Mouse (Mus musculus) MEL (cell line): Measurements from ENCODE around the gene Kcna5. TPM values are rescaled to one million over a fixed set of nuclear protein-coding genes. Genes with fewer than 3 reads are reported as not detected.

Source experiments
- DNase-seq: peaks from one replicate; pipeline ENCODE4 v3.0.0; 2011; ENCODE audit warnings: low read depth, low spot score
- H3K27ac ChIP-seq: 2 replicates; pipeline ENCODE4 v1.5.1; 2012; ENCODE audit warnings: low read depth, mild to moderate bottlenecking, control low read depth, low read length, moderate library complexity; ENCODE audit not compliant: control insufficient read depth
- H3K27me3 ChIP-seq, 2 experiments: fragments of 150-350 bp in 1 of 2; sonication (generic) in 1 of 2; 2 replicates each; pipeline ENCODE4 v1.6.1; 2012; ENCODE audit warnings: low read length in 2 of 2, mild to moderate bottlenecking in 2 of 2, improper control_type of control experiment in 1 of 2, moderate library complexity in 1 of 2; ENCODE audit not compliant: insufficient read depth in 2 of 2, control insufficient read depth in 1 of 2
- H3K36me3 ChIP-seq, 2 experiments: 2 replicates each; pipeline ENCODE4 v1.6.1; 2012 to 2014; ENCODE audit warnings: low read length in 2 of 2, improper control_type of control experiment in 1 of 2, inconsistent platforms in 1 of 2, mild to moderate bottlenecking in 1 of 2; ENCODE audit not compliant: insufficient read depth in 2 of 2, control insufficient read depth in 1 of 2
- H3K4me1 ChIP-seq, 2 experiments: fragments of 150-350 bp in 1 of 2; sonication (generic) in 1 of 2; 2 replicates each; pipeline ENCODE4 v1.6.1; 2012; ENCODE audit warnings: low read length in 2 of 2, improper control_type of control experiment in 1 of 2, mild to moderate bottlenecking in 1 of 2; ENCODE audit not compliant: insufficient read depth in 2 of 2, control insufficient read depth in 1 of 2
- H3K4me3 ChIP-seq, 2 experiments: fragments of 150-350 bp in 1 of 2; sonication (generic) in 1 of 2; 2 replicates each; pipeline ENCODE4 v1.5.1; 2012; ENCODE audit warnings: low read depth in 2 of 2, low read length in 2 of 2, mild to moderate bottlenecking in 2 of 2, moderate library complexity in 2 of 2, control low read depth in 1 of 2, improper control_type of control experiment in 1 of 2; ENCODE audit not compliant: control insufficient read depth in 1 of 2, insufficient read depth in 1 of 2
- H3K79me2 ChIP-seq: 2 replicates; pipeline ENCODE4 v1.6.1; 2012; ENCODE audit warnings: mild to moderate bottlenecking, low read length, moderate library complexity; ENCODE audit not compliant: control insufficient read depth, poor library complexity, insufficient read depth
- H3K9ac ChIP-seq: 2 replicates; pipeline ENCODE4 v1.6.1; 2012; ENCODE audit warnings: low read depth, mild to moderate bottlenecking, control low read depth, low read length, moderate library complexity; ENCODE audit not compliant: control insufficient read depth, poor library complexity, severe bottlenecking
- H3K9me3 ChIP-seq: fragments of 150-350 bp; sonication (generic); replicated peaks from 2 replicates; pipeline ENCODE4 v1.6.1; 2012; ENCODE audit warnings: mild to moderate bottlenecking, low read length, improper control_type of control experiment, moderate library complexity; ENCODE audit not compliant: insufficient read depth
- CTCF ChIP-seq, 3 experiments: IDR thresholded peaks in 2 of 3; conservative IDR thresholded peaks in 1 of 3; 2 replicates each; pipeline ENCODE4 v1.5.1; 2011 to 2012; ENCODE audit warnings: low read length in 3 of 3, low read depth in 2 of 3, mild to moderate bottlenecking in 2 of 3, improper control_type of control experiment in 1 of 3, inconsistent platforms in 1 of 3, mixed read lengths in 1 of 3, moderate library complexity in 1 of 3; ENCODE audit not compliant: control insufficient read depth in 1 of 3, insufficient read depth in 1 of 3, poor library complexity in 1 of 3, severe bottlenecking in 1 of 3
- ELF1 ChIP-seq: IDR thresholded peaks from 2 replicates; pipeline ENCODE4 v1.6.1; 2014; ENCODE audit warnings: low read depth, mild to moderate bottlenecking, inconsistent platforms, low read length, improper control_type of control experiment, moderate library complexity
- EP300 ChIP-seq, 2 experiments: IDR thresholded peaks; 2 replicates each; pipeline ENCODE4 v1.6.1; 2011; ENCODE audit warnings: improper control_type of control experiment in 2 of 2, low read length in 2 of 2, low read depth in 1 of 2, mild to moderate bottlenecking in 1 of 2
- GABPA ChIP-seq: IDR thresholded peaks from 2 replicates; pipeline ENCODE4 v1.6.1; 2012; ENCODE audit warnings: low read depth, mild to moderate bottlenecking, inconsistent platforms, low read length, improper control_type of control experiment, moderate library complexity
- GATA1 ChIP-seq: IDR thresholded peaks from 2 replicates; pipeline ENCODE4 v1.6.1; 2011; ENCODE audit warnings: low read depth, low read length, improper control_type of control experiment
- MAFK ChIP-seq: IDR thresholded peaks from 2 replicates; pipeline ENCODE4 v1.6.1; 2011; ENCODE audit warnings: low read depth, mild to moderate bottlenecking, low read length, improper control_type of control experiment, borderline replicate concordance
- MAX ChIP-seq: IDR thresholded peaks from 2 replicates; pipeline ENCODE4 v1.6.1; 2011; ENCODE audit warnings: low read length, improper control_type of control experiment
- MXI1 ChIP-seq: IDR thresholded peaks from 2 replicates; pipeline ENCODE4 v1.6.1; 2011; ENCODE audit warnings: mild to moderate bottlenecking, low read depth, low read length, improper control_type of control experiment
- NELFE ChIP-seq: IDR thresholded peaks from 2 replicates; pipeline ENCODE4 v1.6.1; 2011; ENCODE audit warnings: low read depth, low read length, improper control_type of control experiment
- POLR2A ChIP-seq, 2 experiments: IDR thresholded peaks; 2 replicates each; pipeline ENCODE4 v1.6.1; 2011 to 2012; ENCODE audit warnings: low read length in 2 of 2, mild to moderate bottlenecking in 2 of 2, control low read depth in 1 of 2, improper control_type of control experiment in 1 of 2, low read depth in 1 of 2, moderate library complexity in 1 of 2; ENCODE audit not compliant: control insufficient read depth in 1 of 2, insufficient read depth in 1 of 2, poor library complexity in 1 of 2
- POLR2AphosphoS2 ChIP-seq: IDR thresholded peaks from 2 replicates; pipeline ENCODE4 v1.6.1; 2011; ENCODE audit warnings: low read length, improper control_type of control experiment
- RAD21 ChIP-seq: IDR thresholded peaks from 2 replicates; pipeline ENCODE4 v1.6.1; 2011; ENCODE audit warnings: mild to moderate bottlenecking, low read depth, low read length, improper control_type of control experiment
- SIN3A ChIP-seq: IDR thresholded peaks from 2 replicates; pipeline ENCODE4 v1.6.1; 2012; ENCODE audit warnings: low read length, improper control_type of control experiment, inconsistent platforms
- TAL1 ChIP-seq: IDR thresholded peaks from 2 replicates; pipeline ENCODE4 v1.6.1; 2012; ENCODE audit warnings: mild to moderate bottlenecking, inconsistent platforms, low read length, moderate library complexity, mixed read lengths
- TBP ChIP-seq: IDR thresholded peaks from 2 replicates; pipeline ENCODE4 v1.8.0; 2011; ENCODE audit warnings: low read depth, low read length, improper control_type of control experiment
- UBTF ChIP-seq: IDR thresholded peaks from 2 replicates; pipeline ENCODE4 v1.6.1; 2012; ENCODE audit warnings: low read depth, mild to moderate bottlenecking, inconsistent platforms, low read length, improper control_type of control experiment, moderate library complexity, borderline replicate concordance; ENCODE audit not compliant: insufficient read depth
- ZC3H11A ChIP-seq: IDR thresholded peaks from 2 replicates; pipeline ENCODE4 v1.6.1; 2012; ENCODE audit warnings: low read depth, mild to moderate bottlenecking, inconsistent platforms, low read length, improper control_type of control experiment
- ZKSCAN1 ChIP-seq: IDR thresholded peaks from 2 replicates; pipeline ENCODE4 v1.6.1; 2012; ENCODE audit warnings: low read depth, mild to moderate bottlenecking, inconsistent platforms, low read length, improper control_type of control experiment, moderate library complexity
- ZMIZ1 ChIP-seq: IDR thresholded peaks from 2 replicates; pipeline ENCODE4 v1.6.1; 2012; ENCODE audit warnings: low read depth, mild to moderate bottlenecking, inconsistent platforms, low read length, improper control_type of control experiment, moderate library complexity
- ZNF384 ChIP-seq: IDR thresholded peaks from 2 replicates; pipeline ENCODE4 v1.6.1; 2012; ENCODE audit warnings: low read depth, mild to moderate bottlenecking, inconsistent platforms, low read length, improper control_type of control experiment
- polyA plus RNA-seq, 2 experiments: library from polyadenylated mRNA; stranded (reverse) in 1 of 2; unstranded in 1 of 2; fragments of >175 nt in 1 of 2; fragments of >200 nt in 1 of 2; gene quantifications; 2 replicates each; pipeline versions ENCODE4 v1.2.1 to v1.2.4; 2012; ENCODE audit warnings: low replicate concordance in 2 of 2, low read depth in 1 of 2; ENCODE audit not compliant: insufficient read length in 2 of 2, insufficient read depth in 1 of 2, missing spikeins in 1 of 2
- total RNA-seq: library from RNA; depleted of rRNA; stranded (reverse); fragments of 300-350 nt; gene quantifications from 2 replicates; pipeline ENCODE4 v1.2.3, GENCODE M21; 2012

Kcna5 gene
- total and polyA plus RNA-seq, 3 experiments, result not detected

GRCm38 (mm10) chr6:126535911-126536270 is 679 bp upstream of the Kcna5 start:
- H3K36me3 ChIP-seq, result no peaks in the 10 kb centered on the region
- no peaks in the 10 kb centered on the region for H3K4me1 ChIP-seq
- no peak overlapping the region for H3K9ac ChIP-seq
- H3K79me2 ChIP-seq, result no peaks in the 10 kb centered on the region
- no peak overlapping the region for H3K4me3 ChIP-seq
- TF ChIP-seq EP300 (IDR thresholded peaks at IDR 0.05; ENCODE audit: low read depth in 1 of 2, low read length in 2 of 2) (no peak), MAX (no peak), ELF1 (no peak), ZC3H11A (no peak), TBP (no peak), NELFE (no peak), GATA1 (no peak), RAD21 (no peak)
- no peaks in the 10 kb centered on the region for H3K27me3 ChIP-seq
- H3K27ac ChIP-seq, result no peak overlapping the region
- H3K9me3 ChIP-seq, result no peaks in the 10 kb centered on the region
- DNase-seq, result no peak

- TF ChIP-seq CTCF (IDR thresholded peaks at IDR 0.05 in 2 of 3, conservative IDR thresholded peaks at IDR 0.05 in 1 of 3; ENCODE audit: control insufficient read depth in 1 of 3, insufficient read depth in 1 of 3, low read depth in 2 of 3, low read length in 3 of 3, poor library complexity in 1 of 3, severe bottlenecking in 1 of 3) (no peak), GATA1 (no peak), MXI1 (no peak), TAL1 (no peak), GABPA (no peak), ZKSCAN1 (no peak), MAFK (no peak), ZMIZ1 (no peak), POLR2AphosphoS2 (no peak), MAX (no peak), TBP (no peak), ZNF384 (no peak), ZC3H11A (no peak), POLR2A (IDR thresholded peaks at IDR 0.05; ENCODE audit: control insufficient read depth in 1 of 2, insufficient read depth in 1 of 2, low read depth in 1 of 2, low read length in 2 of 2, poor library complexity in 1 of 2) (no peak), SIN3A (no peak), NELFE (no peak), UBTF (no peak)
- H3K27me3 ChIP-seq, result no peaks in the 10 kb centered on the region
These were observed 543 bp downstream of the Kcna5 start for GRCm38 (mm10) chr6:126534531-126535207.

More at GRCm38 (mm10) chr6:126534531-126535207, 543 bp downstream of the Kcna5 start:
- no peaks in the 10 kb centered on the region for H3K9me3 ChIP-seq
- H3K4me1 ChIP-seq, result no peaks in the 10 kb centered on the region
- no peaks in the 10 kb centered on the region for H3K79me2 ChIP-seq
- no peak overlapping the region for H3K27ac ChIP-seq
- DNase-seq, result no peak
- H3K9ac ChIP-seq, result no peak overlapping the region
- no peak overlapping the region for H3K4me3 ChIP-seq
- no peaks in the 10 kb centered on the region for H3K36me3 ChIP-seq
